Mouse (Mus musculus) E14TG2a.4 (cell line): ENCODE data around the gene Gm10719.
"Not testable (repeated sequence)": the region's sequence is repeated elsewhere in the genome, so short reads cannot be mapped to it uniquely, and the experiment has no call there.

Experiments used
- H3K27me3 ChIP-seq: 2 replicates; pipeline ENCODE4 v1.6.1; 2014; ENCODE audit warnings: low read length, control low read depth; ENCODE audit not compliant: insufficient read depth
- H3K36me3 ChIP-seq: 2 replicates; pipeline ENCODE4 v1.6.1; 2014; ENCODE audit warnings: low read length, control low read depth; ENCODE audit not compliant: insufficient read depth
- H3K4me1 ChIP-seq: replicated peaks from 2 replicates; pipeline ENCODE4 v1.6.1; 2014; ENCODE audit warnings: low read depth, low read length, control low read depth
- H3K4me3 ChIP-seq: replicated peaks from 2 replicates; pipeline ENCODE4 v1.5.1; 2014; ENCODE audit warnings: mild to moderate bottlenecking, low read length
- H3K9me3 ChIP-seq: 2 replicates; pipeline ENCODE4 v1.6.1; 2014; ENCODE audit warnings: low read length, control low read depth
- NANOG ChIP-seq: IDR thresholded peaks from 2 replicates; pipeline ENCODE4 v1.6.1; 2014; ENCODE audit warnings: borderline replicate concordance, low read length, mixed read lengths

The Gm10719 gene

GRCm38 (mm10) chr9:3017108-3017507 is at the start of gene Gm10719:
Gm10719 (plus strand) TSS chr9:3017408.
- H3K4me1 ChIP-seq, H3K4me3 ChIP-seq, H3K27me3 ChIP-seq, H3K9me3 ChIP-seq, H3K36me3 ChIP-seq: not testable (repeated sequence)

DNA sequence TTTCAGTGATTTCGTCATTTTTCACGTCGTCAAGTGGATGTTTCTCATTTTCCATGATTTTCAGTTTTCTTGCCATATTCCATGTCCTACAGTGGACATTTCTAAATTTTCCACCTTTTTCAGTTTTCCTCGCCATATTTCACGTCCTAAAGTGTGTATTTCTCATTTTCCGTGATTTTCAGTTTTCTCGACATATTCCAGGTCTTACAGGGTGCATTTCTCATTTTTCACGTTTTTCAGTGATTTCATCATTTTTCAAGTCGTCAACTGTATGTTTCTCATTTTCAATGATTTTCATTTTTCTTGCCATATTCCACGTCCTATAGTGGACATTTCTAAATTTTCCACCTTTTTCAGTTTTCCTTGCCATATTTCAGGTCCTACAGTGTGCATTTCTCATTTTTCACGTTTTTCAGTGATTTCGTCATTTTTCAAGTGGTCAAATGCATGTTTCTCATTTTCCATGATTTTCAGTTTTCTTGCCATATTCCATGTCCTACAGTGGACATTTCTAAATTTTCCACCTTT is 16.7 kb upstream of the Gm10719 start, which contains the start of gene Gm10722:
TSS of gene Gm10722 (plus strand) at position 478 of the 528 bp plus-strand sequence.
- H3K36me3 ChIP-seq, H3K9me3 ChIP-seq, H3K4me1 ChIP-seq, H3K4me3 ChIP-seq, H3K27me3 ChIP-seq: not testable (repeated sequence)

- not testable (repeated sequence) for H3K27me3 ChIP-seq, H3K4me3 ChIP-seq, H3K36me3 ChIP-seq, H3K4me1 ChIP-seq, H3K9me3 ChIP-seq
These were observed 16.2 kb upstream of the Gm10719 start for GRCm38 (mm10) chr9:3001006-3001405.

GRCm38 (mm10) chr9:3001948-3002659 is 15.1 kb upstream of the Gm10719 start:
- not testable (repeated sequence) for H3K4me3 ChIP-seq, H3K27me3 ChIP-seq, H3K36me3 ChIP-seq, H3K4me1 ChIP-seq, H3K9me3 ChIP-seq
- 0 out of 2 replicates have a peak, but pooled peaks have one; percentile 21 for TF ChIP-seq NANOG

DNA sequence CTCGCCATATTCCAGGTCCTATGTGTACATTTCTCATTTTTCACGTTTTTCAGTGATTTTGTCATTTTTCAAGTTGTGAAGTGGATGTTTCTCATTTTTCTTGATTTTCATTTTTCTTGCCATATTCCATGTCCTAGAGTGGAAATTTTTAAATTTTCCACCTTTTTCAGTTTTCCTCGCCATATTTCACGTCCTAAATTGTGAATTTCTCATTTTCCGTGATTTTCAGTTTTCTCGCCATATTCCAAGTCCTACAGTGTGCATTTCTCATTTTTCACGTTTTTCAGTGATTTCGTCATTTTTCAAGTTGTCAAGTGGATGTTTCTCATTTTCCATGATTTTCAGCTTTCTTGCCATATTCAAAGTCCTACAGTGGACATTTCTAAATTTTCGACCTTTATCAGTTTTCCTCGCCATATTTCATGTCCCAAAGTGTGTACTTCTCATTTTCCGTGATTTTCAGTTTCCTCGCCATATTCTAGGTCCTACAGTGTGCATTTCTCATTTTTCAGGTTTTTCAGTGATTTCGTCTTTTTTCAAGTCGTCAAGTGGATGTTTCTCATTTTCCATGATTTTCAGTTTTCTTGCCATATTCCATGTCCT is 14.3 kb upstream of the Gm10719 start, which contains the start of gene Gm11168:
TSS of gene Gm11168 (plus strand) at position 553 of the 603 bp plus-strand sequence.
- not testable (repeated sequence) for H3K4me3 ChIP-seq, H3K27me3 ChIP-seq

GRCm38 (mm10) chr9:3006179-3006578 is 11.0 kb upstream of the Gm10719 start:
- H3K27me3 ChIP-seq = not testable (repeated sequence)

More for the DNA sequence above, 14.3 kb upstream of the Gm10719 start, which contains the start of gene Gm11168:
- H3K36me3 ChIP-seq, H3K9me3 ChIP-seq, H3K4me1 ChIP-seq: not testable (repeated sequence)

DNA sequence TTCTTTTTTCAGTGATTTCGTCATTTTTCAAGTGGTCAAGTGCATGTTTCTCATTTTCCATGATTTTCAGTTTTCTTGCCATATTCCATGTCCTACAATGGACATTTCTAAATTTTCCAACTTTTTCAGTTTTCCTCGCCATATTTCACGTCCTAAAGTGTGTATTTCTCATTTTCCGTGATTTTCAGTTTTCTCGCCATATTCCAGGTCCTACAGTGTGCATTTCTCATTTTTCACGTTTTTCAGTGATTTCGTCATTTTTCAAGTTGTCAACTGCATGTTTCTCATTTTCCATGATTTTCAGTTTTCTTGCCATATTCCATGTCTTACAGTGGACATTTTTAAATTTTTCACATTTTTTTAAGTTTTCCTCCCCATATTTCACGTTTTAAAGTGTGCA is 10.6 kb upstream of the Gm10719 start:
- not testable (repeated sequence) for H3K27me3 ChIP-seq, H3K4me1 ChIP-seq, H3K36me3 ChIP-seq, H3K4me3 ChIP-seq, H3K9me3 ChIP-seq

More at GRCm38 (mm10) chr9:3006179-3006578, 11.0 kb upstream of the Gm10719 start:
- H3K36me3 ChIP-seq, H3K9me3 ChIP-seq, H3K4me3 ChIP-seq, H3K4me1 ChIP-seq: not testable (repeated sequence)

DNA sequence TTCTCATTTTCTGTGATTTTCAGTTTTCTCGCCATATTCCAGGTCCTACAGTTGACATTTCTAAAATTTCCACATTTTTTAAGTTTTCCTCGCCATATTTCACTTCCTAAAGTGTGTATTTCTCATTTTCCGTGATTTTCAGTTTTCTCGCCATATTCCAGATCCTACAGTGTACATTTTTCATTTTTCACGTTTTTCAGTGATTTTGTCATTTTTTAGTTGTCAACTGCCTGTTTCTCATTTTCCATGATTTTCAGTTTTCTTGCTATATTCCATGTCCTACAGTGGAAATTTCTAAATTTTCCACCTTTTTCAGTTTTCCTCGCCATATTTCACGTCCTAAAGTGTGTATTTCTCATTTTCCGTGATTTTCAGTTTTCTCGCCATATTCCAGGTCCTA is 9.9 kb upstream of the Gm10719 start:
- H3K4me1 ChIP-seq, H3K9me3 ChIP-seq, H3K4me3 ChIP-seq, H3K27me3 ChIP-seq, H3K36me3 ChIP-seq: not testable (repeated sequence)

DNA sequence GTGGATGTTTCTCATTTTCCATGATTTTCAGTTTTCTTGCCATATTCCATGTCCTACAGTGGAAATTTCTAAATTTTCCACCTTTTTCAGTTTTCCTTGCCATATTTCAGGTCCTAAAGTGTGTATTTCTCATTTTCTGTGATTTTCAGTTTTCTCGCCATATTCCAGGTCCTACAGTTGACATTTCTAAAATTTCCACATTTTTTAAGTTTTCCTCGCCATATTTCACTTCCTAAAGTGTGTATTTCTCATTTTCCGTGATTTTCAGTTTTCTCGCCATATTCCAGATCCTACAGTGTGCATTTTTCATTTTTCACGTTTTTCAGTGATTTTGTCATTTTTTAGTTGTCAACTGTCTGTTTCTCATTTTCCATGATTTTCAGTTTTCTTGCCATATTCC is 7.9 kb upstream of the Gm10719 start:
- not testable (repeated sequence) for H3K4me1 ChIP-seq, H3K9me3 ChIP-seq

GRCm38 (mm10) chr9:3012054-3012621 is 5.1 kb upstream of the Gm10719 start:
- H3K9me3 ChIP-seq, H3K4me3 ChIP-seq, H3K36me3 ChIP-seq, H3K4me1 ChIP-seq, H3K27me3 ChIP-seq: not testable (repeated sequence)

More for the DNA sequence above, 7.9 kb upstream of the Gm10719 start:
- not testable (repeated sequence) for H3K27me3 ChIP-seq, H3K4me3 ChIP-seq, H3K36me3 ChIP-seq

DNA sequence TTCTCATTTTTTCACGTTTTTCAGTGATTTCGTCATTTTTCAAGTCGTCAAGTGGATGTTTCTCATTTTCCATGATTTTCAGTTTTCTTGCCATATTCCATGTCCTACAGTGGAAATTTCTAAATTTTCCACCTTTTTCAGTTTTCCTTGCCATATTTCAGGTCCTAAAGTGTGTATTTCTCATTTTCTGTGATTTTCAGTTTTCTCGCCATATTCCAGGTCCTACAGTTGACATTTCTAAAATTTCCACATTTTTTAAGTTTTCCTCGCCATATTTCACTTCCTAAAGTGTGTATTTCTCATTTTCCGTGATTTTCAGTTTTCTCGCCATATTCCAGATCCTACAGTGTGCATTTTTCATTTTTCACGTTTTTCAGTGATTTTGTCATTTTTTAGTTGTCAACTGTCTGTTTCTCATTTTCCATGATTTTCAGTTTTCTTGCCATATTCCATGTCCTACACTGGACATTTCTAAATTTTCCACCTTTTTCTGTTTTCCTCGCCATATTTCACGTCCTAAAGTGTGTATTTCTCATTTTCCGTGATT is 4.4 kb upstream of the Gm10719 start, which contains the start of gene Gm10721:
TSS of gene Gm10721 (plus strand) at position 408 of the 547 bp plus-strand sequence.
- H3K9me3 ChIP-seq, H3K4me3 ChIP-seq, H3K36me3 ChIP-seq, H3K27me3 ChIP-seq, H3K4me1 ChIP-seq: not testable (repeated sequence)

- H3K36me3 ChIP-seq, H3K9me3 ChIP-seq, H3K4me1 ChIP-seq, H3K4me3 ChIP-seq, H3K27me3 ChIP-seq: not testable (repeated sequence)
These were observed 1.9 kb upstream of the Gm10719 start, which contains the start of gene Gm10720 for GRCm38 (mm10) chr9:3015354-3015753. Gm10720 (plus strand) TSS chr9:3015654.

- not testable (repeated sequence) for H3K36me3 ChIP-seq, H3K4me1 ChIP-seq, H3K4me3 ChIP-seq, H3K27me3 ChIP-seq, H3K9me3 ChIP-seq
These were observed 1.3 kb upstream of the Gm10719 start for GRCm38 (mm10) chr9:3015896-3016295.
